Mouse (Mus musculus) kidney, postnatal 10 days (tissue): Measurements from ENCODE around the gene Hspa1a.
A peak's percentile ranks its signal among the peaks of the same experiment; 100 is the strongest.

Source experiments
- DNase-seq: peaks from one replicate; pipeline ENCODE4 v3.0.0; 2021; ENCODE audit warnings: mixed read lengths

The Hspa1a gene

GRCm38 (mm10) chr17:34944362-34944761 is 27.6 kb downstream of the Hspa1a start:
- DNase-seq, result peak; percentile 42

GRCm38 (mm10) chr17:34943128-34943815 is 28.7 kb downstream of the Hspa1a start:
- no peak for DNase-seq

- peak; percentile 47 for DNase-seq
These were observed 30.5 kb downstream of the Hspa1a start for GRCm38 (mm10) chr17:34941344-34942041.

GRCm38 (mm10) chr17:34937960-34938505 is 33.9 kb downstream of the Hspa1a start:
- no peak for DNase-seq

- peak; percentile 55 for DNase-seq
These were observed 37.1 kb downstream of the Hspa1a start for GRCm38 (mm10) chr17:34934830-34935229.

- DNase-seq, result peak; percentile 63
These were observed 37.9 kb downstream of the Hspa1a start for GRCm38 (mm10) chr17:34934031-34934430.

- no peak for DNase-seq
These were observed 39.7 kb downstream of the Hspa1a start for GRCm38 (mm10) chr17:34932287-34932686.

- peak; percentile 47 for DNase-seq
These were observed 40.2 kb downstream of the Hspa1a start for GRCm38 (mm10) chr17:34931735-34932098.

- peak; percentile 99 for DNase-seq
These were observed 40.8 kb downstream of the Hspa1a start, which contains the start of gene Neu1 for GRCm38 (mm10) chr17:34931061-34931734. Neu1 (plus strand) TSS chr17:34931253.

- DNase-seq, result no peak
These were observed 43.1 kb downstream of the Hspa1a start for GRCm38 (mm10) chr17:34928841-34929240.

- no peak for DNase-seq
These were observed 44.5 kb downstream of the Hspa1a start for GRCm38 (mm10) chr17:34927306-34928019.

- no peak for DNase-seq
These were observed 47.7 kb downstream of the Hspa1a start for GRCm38 (mm10) chr17:34924258-34924657.

- no peak for DNase-seq
These were observed 49.0 kb downstream of the Hspa1a start for GRCm38 (mm10) chr17:34922939-34923338.
